Mouse (Mus musculus) Muller cell, postnatal 12 days (primary cell): ENCODE results near the gene Dock4.
A peak's percentile ranks its signal among the peaks of the same experiment; 100 is the strongest.

ENCODE experiments used
- DNase-seq: peaks from one replicate; pipeline ENCODE4 v3.0.0-alpha.2; 2015; ENCODE audit errors: inconsistent ontology term

Gene Dock4

GRCm38 (mm10) chr12:40445648-40446449 lies at the start of gene Dock4, which contains the start of gene Zfp277:
Gene Dock4, plus strand, starts transcription at chr12:40445952.
Gene Zfp277, minus strand, starts transcription at chr12:40445902.
- DNase-seq = peak; percentile 100

- no peak for DNase-seq
Observed at GRCm38 (mm10) chr12:40398916-40399315, 46.8 kb upstream of the Dock4 start.

GRCm38 (mm10) chr12:40399386-40399785 lies 46.4 kb upstream of the Dock4 start:
- no peak for DNase-seq

GRCm38 (mm10) chr12:40399812-40400211 lies 45.9 kb upstream of the Dock4 start:
- DNase-seq = no peak

- no peak for DNase-seq
Observed at GRCm38 (mm10) chr12:40414682-40415311, 31.0 kb upstream of the Dock4 start.

GRCm38 (mm10) chr12:40415312-40415925 lies 30.3 kb upstream of the Dock4 start:
- no peak for DNase-seq

- DNase-seq = no peak
Observed at GRCm38 (mm10) chr12:40417257-40417656, 28.5 kb upstream of the Dock4 start.

GRCm38 (mm10) chr12:40424991-40425390 lies 20.8 kb upstream of the Dock4 start:
- no peak for DNase-seq

GRCm38 (mm10) chr12:40427606-40428005 lies 18.1 kb upstream of the Dock4 start:
- no peak for DNase-seq

- no peak for DNase-seq
Observed at GRCm38 (mm10) chr12:40429976-40430375, 15.8 kb upstream of the Dock4 start.

- DNase-seq = no peak
Observed at GRCm38 (mm10) chr12:40431075-40431474, 14.7 kb upstream of the Dock4 start.

GRCm38 (mm10) chr12:40434101-40434500 lies 11.7 kb upstream of the Dock4 start:
- DNase-seq = peak; percentile 35

- no peak for DNase-seq
Observed at GRCm38 (mm10) chr12:40438049-40438448, 7.7 kb upstream of the Dock4 start.

- DNase-seq = no peak
Observed at GRCm38 (mm10) chr12:40445206-40445605, 546 bp upstream of the Dock4 start.

GRCm38 (mm10) chr12:40446450-40447381 lies 964 bp downstream of the Dock4 start:
- DNase-seq = peak; percentile 59

GRCm38 (mm10) chr12:40447561-40448355 lies 2.0 kb downstream of the Dock4 start:
- DNase-seq = no peak

GRCm38 (mm10) chr12:40449119-40449795 lies 3.5 kb downstream of the Dock4 start:
- DNase-seq = no peak

- no peak for DNase-seq
Observed at GRCm38 (mm10) chr12:40456517-40456916, 10.8 kb downstream of the Dock4 start.

- no peak for DNase-seq
Observed at GRCm38 (mm10) chr12:40458977-40459376, 13.2 kb downstream of the Dock4 start.

GRCm38 (mm10) chr12:40459673-40460265 lies 14.0 kb downstream of the Dock4 start:
- no peak for DNase-seq
